Comparison of ENCODE assay signal across 28 mouse cellular contexts in the genomic region with DNA sequence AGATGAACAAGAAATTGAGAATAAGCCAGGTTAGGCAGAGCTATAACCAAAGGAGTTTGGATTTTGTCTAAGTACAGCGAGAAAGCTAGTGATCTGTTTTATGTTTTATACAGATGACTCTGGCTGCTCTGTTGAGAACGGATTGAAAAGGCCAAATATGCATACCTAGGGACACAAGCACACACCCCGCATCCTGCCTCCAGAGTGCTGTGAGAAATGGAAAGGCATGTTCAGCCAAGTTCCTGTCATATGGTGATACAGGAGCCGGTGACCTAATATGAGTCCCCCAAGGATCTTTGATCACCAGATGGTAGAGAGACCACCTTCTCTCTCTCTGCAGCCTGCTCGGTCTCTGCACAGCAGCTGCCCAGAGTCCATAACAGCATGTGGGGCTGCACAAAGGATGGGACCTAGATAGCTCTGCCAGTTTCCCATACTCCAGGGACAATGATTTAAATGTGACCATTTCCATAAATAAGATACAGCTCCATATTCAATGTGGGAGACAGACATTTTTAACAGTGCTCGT.
DNase-seq lines count a peak whose midpoint lies in the region; ATAC-seq lines count a peak whose summit lies in the region.
"Had no signal": no experiment of that assay in that cellular context is flagged by ENCODE, and none has a peak within 500 bp of the region (broad histone marks: within the 10 kb centered on the region; RNA-seq: fewer than 3 reads in every experiment).

No protein-coding gene starts in this region.

- peak; percentile 76; the same call in 1 of the 2 replicates for ATAC-seq in neural tube, embryonic 14.5 days (ENCODE audit: low read depth)
- no peak for ATAC-seq in neural tube, embryonic 15.5 days (ENCODE audit: low FRiP score)
- ATAC-seq in liver, embryonic 12.5 days = no peak
- ATAC-seq: activated CD4-positive, CD25-positive, alpha-beta regulatory T cell, adult 4 months; forebrain, embryonic 15.5 days; intestine, postnatal 0 days; liver, postnatal 0 days; lung, postnatal 0 days had no signal

- intact Hi-C loops in left cerebral cortex, postnatal 4 days (cut with DNase I) = no loop called here
- intact Hi-C loops in left cerebral cortex, postnatal 14 days (cut with DNase I) = no loop called here

- no peak overlapping the region for H3K9ac ChIP-seq in neural tube, embryonic 14.5 days (replicated peaks; ENCODE audit: low read depth, low read length)
- no peak overlapping the region for H3K9ac ChIP-seq in neural tube, embryonic 15.5 days (replicated peaks)
- no peak overlapping the region for H3K9ac ChIP-seq in liver, embryonic 12.5 days
- H3K9ac ChIP-seq: forebrain, embryonic 15.5 days; heart, embryonic 12.5 days; liver, postnatal 0 days; stomach, embryonic 15.5 days had no signal

- H3K27me3 ChIP-seq in neural tube, embryonic 14.5 days (ENCODE audit: control insufficient read depth, insufficient read depth, low read length) = no peaks in the 10 kb centered on the region
- H3K27me3 ChIP-seq in neural tube, embryonic 15.5 days (replicated peaks) = no peaks in the 10 kb centered on the region
- no peaks in the 10 kb centered on the region for H3K27me3 ChIP-seq in liver, embryonic 12.5 days (replicated peaks)
- H3K27me3 ChIP-seq: forebrain, embryonic 15.5 days; heart, embryonic 12.5 days; stomach, embryonic 15.5 days had no signal

- no peak overlapping the region for H3K4me2 ChIP-seq in neural tube, embryonic 14.5 days (ENCODE audit: low read depth, low read length)
- H3K4me2 ChIP-seq in neural tube, embryonic 15.5 days = no peak overlapping the region
- H3K4me2 ChIP-seq in liver, embryonic 12.5 days = no peak overlapping the region
- H3K4me2 ChIP-seq: forebrain, embryonic 15.5 days; heart, embryonic 12.5 days; stomach, embryonic 15.5 days had no signal

- WGBS in neural tube, embryonic 14.5 days = 45% methylated on average over 6 of the region's 6 CpGs
- 47% methylated on average over 6 of the region's 6 CpGs for WGBS in neural tube, embryonic 15.5 days
- 67% methylated on average over 6 of the region's 6 CpGs for WGBS in liver, embryonic 12.5 days (ENCODE audit: insufficient replicate concordance)

- DNase-seq in cerebellum, postnatal 10 days = peak; percentile 34 to 48
- DNase-seq in cerebellum, adult 8-10 months = no peak
- peak; percentile 38 for DNase-seq in left cerebral cortex, postnatal 4 days
- DNase-seq in left cerebral cortex, postnatal 14 days (ENCODE audit: low spot score in 2 of 2) = no peak
- DNase-seq in retina, embryonic 14.5 days (ENCODE audit: low spot score) = peak; percentile 18
- DNase-seq: adrenal gland, adult 8-10 months; cerebellum, adult 9-10 months; gastrocnemius, postnatal 14 days; heart, adult 11 months; heart, postnatal 10 days; kidney, postnatal 25 days; layer of hippocampus, postnatal 36 days; liver, postnatal 0 days; right cerebral cortex, adult 18-20 months; right cerebral cortex, postnatal 4 days; thymus, adult 18-20 months; thymus, postnatal 36 days had no signal

- H3K4me3 ChIP-seq in neural tube, embryonic 14.5 days (ENCODE audit: low read depth, low read length) = no peak overlapping the region
- H3K4me3 ChIP-seq in neural tube, embryonic 15.5 days (replicated peaks) = no peak overlapping the region
- no peak overlapping the region for H3K4me3 ChIP-seq in liver, embryonic 12.5 days
- H3K4me3 ChIP-seq: forebrain, embryonic 15.5 days; heart, embryonic 12.5 days; midbrain, embryonic 10.5 days; myocyte; stomach, embryonic 15.5 days had no signal

- no peak overlapping the region for H3K27ac ChIP-seq in neural tube, embryonic 14.5 days (ENCODE audit: low read depth, low read length)
- no peak overlapping the region for H3K27ac ChIP-seq in neural tube, embryonic 15.5 days (replicated peaks)
- H3K27ac ChIP-seq in liver, embryonic 12.5 days = no peak overlapping the region
- H3K27ac ChIP-seq: forebrain, embryonic 15.5 days; midbrain, embryonic 10.5 days; stomach, embryonic 15.5 days had no signal

- no peaks in the 10 kb centered on the region for H3K4me1 ChIP-seq in neural tube, embryonic 14.5 days (ENCODE audit: control insufficient read depth, insufficient read depth, low read length)
- H3K4me1 ChIP-seq in neural tube, embryonic 15.5 days = no peaks in the 10 kb centered on the region
- H3K4me1 ChIP-seq in liver, embryonic 12.5 days = no peaks in the 10 kb centered on the region
- H3K4me1 ChIP-seq: forebrain, embryonic 15.5 days; heart, embryonic 12.5 days; midbrain, embryonic 10.5 days; stomach, embryonic 15.5 days had no signal

- no peaks in the 10 kb centered on the region for H3K9me3 ChIP-seq in neural tube, embryonic 14.5 days (ENCODE audit: control insufficient read depth, low read length)
- no peaks in the 10 kb centered on the region for H3K9me3 ChIP-seq in neural tube, embryonic 15.5 days (replicated peaks)
- H3K9me3 ChIP-seq in liver, embryonic 12.5 days (replicated peaks) = no peaks in the 10 kb centered on the region
- H3K9me3 ChIP-seq: forebrain, embryonic 15.5 days; heart, embryonic 12.5 days; midbrain, embryonic 10.5 days; stomach, embryonic 15.5 days had no signal

- no peaks in the 10 kb centered on the region for H3K36me3 ChIP-seq in neural tube, embryonic 14.5 days (ENCODE audit: control insufficient read depth, insufficient read depth, low read length)
- no peaks in the 10 kb centered on the region for H3K36me3 ChIP-seq in neural tube, embryonic 15.5 days
- no peaks in the 10 kb centered on the region for H3K36me3 ChIP-seq in liver, embryonic 12.5 days
- H3K36me3 ChIP-seq: forebrain, embryonic 15.5 days; heart, embryonic 12.5 days; midbrain, embryonic 10.5 days; stomach, embryonic 15.5 days had no signal

Comparison
In these comparisons a context has a peak if more than half of its experiments do, and no peak if none do; other contexts are left out.
1. DNase-seq: peak in cerebellum, postnatal 10 days (2 of 2), left cerebral cortex, postnatal 4 days (single experiment) and retina, embryonic 14.5 days (single experiment); none in cerebellum, adult 8-10 months (single experiment) and left cerebral cortex, postnatal 14 days (0 of 2).